Mouse (Mus musculus) urinary bladder, adult 2 months (tissue): ENCODE data around the gene Eif3c. TPM values are rescaled to one million over a fixed set of nuclear protein-coding genes. Genes with fewer than 3 reads are reported as not detected.

Experiments used
- DNase-seq: peaks from one replicate; pipeline ENCODE4 v3.0.0; 2022; ENCODE audit warnings: low spot score
- polyA plus RNA-seq: library from polyadenylated mRNA; depleted of rRNA; stranded (reverse); fragments of >200 nt; gene quantifications from 2 replicates; pipeline ENCODE4 v1.2.3, GENCODE M21; 2012; rRNA removed

Gene Eif3c
- polyA plus RNA-seq = 85.5 and 109 TPM in 2 replicates

GRCm38 (mm10) chr7:126566094-126566765 lies at the start of gene Eif3c:
Eif3c (minus strand) TSS chr7:126566411.
- peak; percentile 67 for DNase-seq

- DNase-seq = no peak
Measured at GRCm38 (mm10) chr7:126612736-126613135, 46.5 kb upstream of the Eif3c start.

GRCm38 (mm10) chr7:126607796-126608195 lies 41.6 kb upstream of the Eif3c start:
- no peak for DNase-seq

GRCm38 (mm10) chr7:126607064-126607463 lies 40.9 kb upstream of the Eif3c start:
- no peak for DNase-seq

- no peak for DNase-seq
Measured at GRCm38 (mm10) chr7:126606611-126607010, 40.4 kb upstream of the Eif3c start.

GRCm38 (mm10) chr7:126602650-126603049 lies 36.4 kb upstream of the Eif3c start:
- no peak for DNase-seq

- no peak for DNase-seq
Measured at GRCm38 (mm10) chr7:126601896-126602295, 35.7 kb upstream of the Eif3c start.

GRCm38 (mm10) chr7:126598919-126599318 lies 32.7 kb upstream of the Eif3c start:
- DNase-seq = no peak

GRCm38 (mm10) chr7:126596414-126596813 lies 30.2 kb upstream of the Eif3c start:
- DNase-seq = no peak

GRCm38 (mm10) chr7:126595890-126596289 lies 29.7 kb upstream of the Eif3c start:
- DNase-seq = no peak

- no peak for DNase-seq
Measured at GRCm38 (mm10) chr7:126594862-126595561, 28.8 kb upstream of the Eif3c start, which contains the start of gene Il27. Il27 (minus strand) TSS chr7:126594941.

GRCm38 (mm10) chr7:126587779-126588178 lies 21.6 kb upstream of the Eif3c start:
- no peak for DNase-seq

- DNase-seq = no peak
Measured at GRCm38 (mm10) chr7:126586839-126587238, 20.6 kb upstream of the Eif3c start.

GRCm38 (mm10) chr7:126585717-126586116 lies 19.5 kb upstream of the Eif3c start, which contains the start of gene Cln3:
Cln3 (minus strand) TSS chr7:126585817.
- DNase-seq = no peak

GRCm38 (mm10) chr7:126584506-126584977 lies 18.3 kb upstream of the Eif3c start, which contains the start of gene Apobr:
Apobr (plus strand) TSS chr7:126584942.
- no peak for DNase-seq

GRCm38 (mm10) chr7:126583761-126584160 lies 17.6 kb upstream of the Eif3c start:
- no peak for DNase-seq

- DNase-seq = peak; percentile 69
Measured at GRCm38 (mm10) chr7:126583251-126583709, 17.1 kb upstream of the Eif3c start.

- peak; percentile 49 for DNase-seq
Measured at GRCm38 (mm10) chr7:126582759-126583158, 16.5 kb upstream of the Eif3c start.

GRCm38 (mm10) chr7:126581661-126582060 lies 15.4 kb upstream of the Eif3c start:
- DNase-seq = no peak

- no peak for DNase-seq
Measured at GRCm38 (mm10) chr7:126579172-126579571, 13.0 kb upstream of the Eif3c start.

GRCm38 (mm10) chr7:126576946-126577345 lies 10.7 kb upstream of the Eif3c start:
- no peak for DNase-seq

GRCm38 (mm10) chr7:126565693-126566092 lies 518 bp downstream of the Eif3c start:
- DNase-seq = no peak

- DNase-seq = no peak
Measured at GRCm38 (mm10) chr7:126556635-126557034, 9.6 kb downstream of the Eif3c start.
